13 mouse cellular contexts compared by ENCODE assay signal in the genomic region with DNA sequence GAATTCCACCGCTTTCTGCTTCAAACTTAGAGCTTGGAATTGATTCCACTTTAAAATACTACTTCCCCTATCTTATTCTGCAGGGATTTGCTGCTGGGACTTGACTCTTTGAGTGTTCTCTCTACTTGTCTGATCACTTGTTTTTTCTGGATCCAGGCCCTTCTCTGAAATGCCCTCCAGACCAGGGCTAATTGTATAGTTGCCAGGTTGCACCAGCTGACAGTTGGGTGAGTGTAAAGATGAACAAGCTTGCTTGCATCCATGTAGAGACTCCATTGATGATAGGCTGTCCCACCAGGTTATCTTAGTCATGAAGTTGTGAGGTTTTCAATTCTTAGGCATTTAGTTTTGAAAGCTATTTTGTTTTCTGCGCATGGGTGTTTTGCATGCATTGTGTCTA.
"Had no signal": no experiment of that assay in that cellular context is flagged by ENCODE, and none has a peak within 500 bp of the region (broad histone marks: within the 10 kb centered on the region; RNA-seq: fewer than 3 reads in every experiment).

No protein-coding gene starts in this region.

- DNase-seq: gastrocnemius, adult 2 months; gastrocnemius, postnatal 10 days; gastrocnemius, postnatal 25 days; heart, adult 18-20 months; heart, postnatal 10 days; heart, postnatal 4 days; kidney, adult 18-20 months; kidney, adult 8-10 months; kidney, postnatal 10 days; kidney, postnatal 25 days; kidney, postnatal 4 days; liver; liver, embryonic 13.5 days had no signal
